Mouse (Mus musculus) brain, embryonic 14.5 days (tissue): ENCODE data around the gene Csdc2. TPM values are rescaled to one million over a fixed set of nuclear protein-coding genes. Genes with fewer than 3 reads are reported as not detected.

Source experiments
- DNase-seq: peaks from one replicate; pipeline ENCODE4 v3.0.0-alpha.2; 2011; ENCODE audit warnings: low read depth
- CTCF ChIP-seq: fragments of 200-500 bp; IDR thresholded peaks from 2 replicates; pipeline ENCODE4 v1.5.1; 2012; ENCODE audit warnings: inconsistent platforms, mild to moderate bottlenecking, moderate library complexity, borderline replicate concordance; ENCODE audit not compliant: insufficient read depth, insufficient read length; ENCODE audit errors: extremely low read depth
- POLR2A ChIP-seq: fragments of 200-500 bp; IDR thresholded peaks from 2 replicates; pipeline ENCODE4 v1.6.1; 2012; ENCODE audit warnings: mild to moderate bottlenecking, inconsistent platforms, borderline replicate concordance; ENCODE audit not compliant: poor library complexity, insufficient read depth, insufficient read length, severe bottlenecking; ENCODE audit errors: extremely low read depth
- polyA plus RNA-seq: library from polyadenylated mRNA; depleted of rRNA; stranded (reverse); fragments of >200 nt; gene quantifications from 2 replicates; pipeline ENCODE4 v1.2.3, GENCODE M21; 2012

Gene Csdc2
- polyA plus RNA-seq, 1 experiment: 128 TPM

DNA sequence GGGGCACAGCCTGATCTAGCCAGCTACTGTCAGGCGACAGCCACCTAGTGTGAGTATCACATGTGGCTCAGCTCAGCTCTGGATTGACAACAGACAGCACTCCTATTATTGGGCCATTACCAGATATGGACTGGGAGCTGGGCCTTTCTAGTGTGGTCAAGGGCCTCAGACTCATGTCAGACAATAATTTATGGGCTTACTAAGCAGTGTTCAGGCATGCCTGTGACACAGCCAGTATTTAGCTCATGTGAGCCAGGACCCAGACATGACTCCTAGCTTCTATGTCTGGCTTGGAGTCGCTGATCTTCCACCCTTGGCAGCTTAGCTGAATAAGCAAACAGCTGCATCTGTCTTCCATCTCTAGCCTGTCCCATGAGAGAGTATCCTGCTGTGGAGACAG is 24.1 kb upstream of the Csdc2 start:
- DNase-seq: no peak
- TF ChIP-seq POLR2A (no peak), CTCF (no peak)

DNA sequence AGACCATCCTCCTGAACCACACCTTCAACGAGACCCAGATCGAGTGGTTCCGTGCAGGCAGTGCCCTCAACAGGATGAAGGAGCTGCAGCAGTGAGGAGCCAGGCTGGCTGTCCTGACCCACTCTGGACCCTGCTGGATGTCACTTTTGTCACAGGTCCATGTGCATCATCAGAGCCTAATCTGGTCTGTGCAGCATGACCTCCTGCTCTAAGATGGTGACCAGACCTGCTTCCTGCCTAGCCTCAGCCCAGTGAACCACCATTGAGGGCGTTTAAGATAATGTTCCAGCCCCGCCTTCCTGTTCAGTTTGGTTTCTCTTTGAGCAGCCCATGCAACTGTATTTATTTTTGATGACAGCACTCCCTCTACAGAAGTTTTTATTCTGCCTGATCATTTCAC is 21.9 kb upstream of the Csdc2 start:
- DNase-seq: no peak
- TF ChIP-seq CTCF (no peak), POLR2A (no peak)

DNA sequence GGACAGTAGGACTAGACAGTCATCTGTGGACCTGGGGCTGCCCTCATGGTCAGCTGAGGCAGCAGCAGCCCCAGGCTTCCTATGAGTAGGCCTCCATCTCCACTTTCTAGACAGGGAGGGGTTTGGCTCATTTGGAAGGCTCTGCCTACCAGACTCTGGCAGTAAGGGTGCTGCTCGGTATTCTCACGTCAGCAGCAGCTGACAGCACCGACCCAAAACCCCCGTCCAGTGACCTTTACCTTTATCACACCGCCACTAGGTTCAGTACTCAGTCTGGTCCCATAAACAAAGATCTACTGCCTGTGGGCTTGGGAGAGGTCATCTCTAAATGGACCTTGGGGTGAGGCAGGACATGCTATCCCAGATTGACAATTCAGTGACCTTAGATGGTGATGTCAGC is 20.9 kb upstream of the Csdc2 start:
- no peak for DNase-seq
- no peak for TF ChIP-seq POLR2A
- TF ChIP-seq CTCF: no peak

DNA sequence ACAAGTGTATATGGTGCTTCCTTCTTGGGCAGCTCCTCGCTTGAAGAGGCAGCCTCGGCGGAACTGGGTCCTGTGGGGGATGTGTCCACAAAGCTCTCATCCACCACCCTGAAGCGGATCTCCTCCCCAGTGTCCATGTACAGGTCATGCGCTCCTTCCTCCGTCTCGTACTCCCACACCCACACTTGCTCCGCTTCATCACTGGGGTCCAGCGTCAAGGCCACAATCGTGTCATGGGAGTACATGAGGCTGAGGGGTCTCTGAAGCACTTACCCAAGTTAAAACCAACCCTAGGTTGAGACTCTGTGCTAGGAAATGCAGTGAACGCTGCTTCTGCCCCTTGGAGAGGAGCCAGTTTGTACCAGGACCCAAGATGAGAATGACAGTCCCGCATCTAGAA is 19.4 kb upstream of the Csdc2 start:
- no peak for TF ChIP-seq CTCF
- TF ChIP-seq POLR2A: no peak
- DNase-seq: no peak

DNA sequence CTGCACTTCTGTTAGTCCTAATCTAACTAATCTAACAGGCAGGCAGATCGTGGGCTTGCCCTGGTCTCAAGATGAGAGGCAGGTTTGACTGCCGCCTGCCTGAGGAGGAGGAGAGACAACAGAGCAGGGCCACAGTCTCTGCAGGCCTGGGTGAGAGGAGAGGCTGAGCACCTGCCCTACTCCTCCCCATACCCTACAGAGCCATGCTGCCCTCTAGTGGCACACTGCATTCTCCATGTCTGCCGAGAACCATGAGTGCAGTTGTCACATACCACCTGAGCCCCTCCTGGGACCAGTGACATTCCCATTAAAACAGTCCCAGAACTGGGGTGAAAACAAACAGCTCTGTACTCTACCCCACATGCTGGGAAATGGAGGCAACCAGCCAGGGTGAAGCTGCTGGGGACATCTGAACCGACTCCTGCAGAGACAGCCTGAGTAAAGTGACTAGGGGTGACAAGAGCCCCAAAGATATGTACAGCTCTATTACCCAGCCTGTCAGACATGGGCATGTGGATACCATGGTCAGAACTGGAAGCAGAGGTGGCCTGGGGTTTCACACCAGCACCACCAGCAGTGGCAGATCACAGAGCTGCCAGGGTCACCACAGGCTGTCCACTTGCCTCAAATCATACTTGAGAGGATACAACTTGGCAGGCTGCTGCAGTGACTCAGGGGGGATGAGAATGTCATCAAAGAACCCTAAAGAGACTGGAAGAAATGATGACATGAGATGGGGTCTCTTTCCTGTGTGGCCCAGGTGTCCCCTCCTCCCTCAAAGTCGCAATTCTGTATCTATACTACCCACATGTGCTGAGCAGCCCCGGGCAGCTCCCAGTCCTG is 18.7 kb upstream of the Csdc2 start:
- TF ChIP-seq POLR2A: no peak
- TF ChIP-seq CTCF: peak; percentile 82
- peak; percentile 64 for DNase-seq

DNA sequence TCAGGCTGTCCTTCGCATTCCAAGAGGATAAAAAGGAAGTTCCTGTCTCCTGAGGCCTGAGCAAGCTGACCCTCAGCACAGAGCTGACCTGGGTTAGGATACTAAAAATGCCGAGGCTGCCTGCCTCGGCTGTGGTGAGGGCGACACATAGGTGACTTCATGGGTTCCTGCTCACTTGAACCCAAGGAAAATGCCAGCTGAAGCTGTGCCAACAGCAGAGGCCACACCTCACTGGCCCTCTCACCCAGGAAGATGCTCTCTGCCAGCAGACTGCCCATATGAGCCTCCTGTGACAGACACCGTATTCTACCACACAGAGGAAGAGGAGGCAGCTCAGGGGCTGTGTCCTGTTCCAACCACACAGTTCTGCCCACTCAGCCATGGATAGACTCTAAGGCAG is 17.5 kb upstream of the Csdc2 start:
- no peak for DNase-seq
- TF ChIP-seq CTCF: no peak
- TF ChIP-seq POLR2A: no peak

DNA sequence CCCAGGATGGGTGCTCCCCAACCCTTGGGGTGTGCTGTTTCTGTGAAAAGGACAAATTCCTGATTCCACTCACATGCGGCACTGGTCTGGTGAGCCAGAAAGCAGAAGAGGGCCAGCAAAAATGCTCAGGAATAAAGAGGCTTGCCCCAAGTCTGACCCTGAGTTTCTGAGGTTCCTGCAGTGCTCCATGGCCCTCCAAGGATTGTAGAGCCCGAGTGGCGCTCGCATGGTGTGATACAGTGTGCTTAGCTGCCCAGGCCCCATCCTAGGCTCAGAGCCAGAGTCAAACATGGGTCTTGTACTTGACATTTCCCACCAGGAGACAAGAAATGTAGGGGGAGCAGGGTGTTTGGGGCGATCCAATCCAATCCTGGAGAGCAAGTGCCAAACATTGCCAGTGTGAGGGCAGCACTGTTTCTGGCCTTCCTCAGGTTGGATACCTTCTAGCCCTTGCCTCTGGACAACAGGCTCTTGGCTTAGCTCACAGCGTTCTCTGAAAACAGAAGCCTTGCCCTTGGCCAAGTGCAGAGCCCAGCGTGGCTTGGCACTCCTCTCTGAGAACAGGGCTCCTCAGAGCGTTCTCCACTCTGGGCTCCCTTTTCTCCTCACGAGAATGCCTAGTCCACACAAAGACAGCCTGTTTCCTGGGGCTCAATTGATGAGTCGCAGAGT is 15.9 kb upstream of the Csdc2 start:
- TF ChIP-seq CTCF: no peak
- TF ChIP-seq POLR2A: no peak

DNA sequence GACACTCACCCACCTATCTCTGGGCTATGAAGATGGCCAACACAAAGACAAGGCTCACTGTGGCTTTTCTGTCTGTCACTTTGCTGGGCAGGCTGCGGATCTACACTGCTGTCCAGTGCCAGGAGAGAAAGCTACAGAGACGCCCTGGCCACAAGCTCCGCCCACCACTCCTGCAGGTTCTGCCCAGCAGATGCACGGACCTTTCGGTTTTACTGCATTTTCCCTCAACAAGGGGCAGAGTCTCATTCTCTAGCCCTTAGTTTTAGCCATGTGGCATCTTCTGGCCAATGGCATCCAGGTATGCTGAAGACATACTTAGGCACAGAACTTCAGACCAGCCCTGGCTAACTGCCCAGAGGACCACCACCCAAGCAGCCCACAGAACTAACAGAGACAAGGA is 15.3 kb upstream of the Csdc2 start:
- TF ChIP-seq POLR2A (no peak), CTCF (no peak)
- no peak for DNase-seq

More for the DNA sequence above, 15.9 kb upstream of the Csdc2 start:
- DNase-seq: peak; percentile 25

DNA sequence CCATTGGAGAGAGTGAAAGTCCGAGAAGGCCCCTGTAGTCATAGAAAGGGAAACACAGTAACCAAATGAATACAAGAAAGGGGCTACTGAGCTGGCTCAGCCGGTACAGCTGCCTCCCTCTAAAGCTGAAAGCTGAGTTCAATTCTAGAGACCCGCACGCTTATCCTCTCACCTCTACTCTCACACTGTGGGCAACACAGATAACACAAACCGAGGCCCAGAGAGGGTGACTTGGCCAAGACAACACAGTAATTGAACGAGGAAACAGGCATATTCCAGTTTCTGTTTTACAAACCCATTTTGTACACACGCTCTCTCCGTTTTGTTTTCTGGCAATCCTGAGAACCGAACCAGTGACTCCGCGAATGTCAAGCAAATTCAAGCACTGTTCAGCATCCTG is 11.6 kb upstream of the Csdc2 start:
- TF ChIP-seq POLR2A: no peak
- no peak for TF ChIP-seq CTCF
- DNase-seq: no peak

DNA sequence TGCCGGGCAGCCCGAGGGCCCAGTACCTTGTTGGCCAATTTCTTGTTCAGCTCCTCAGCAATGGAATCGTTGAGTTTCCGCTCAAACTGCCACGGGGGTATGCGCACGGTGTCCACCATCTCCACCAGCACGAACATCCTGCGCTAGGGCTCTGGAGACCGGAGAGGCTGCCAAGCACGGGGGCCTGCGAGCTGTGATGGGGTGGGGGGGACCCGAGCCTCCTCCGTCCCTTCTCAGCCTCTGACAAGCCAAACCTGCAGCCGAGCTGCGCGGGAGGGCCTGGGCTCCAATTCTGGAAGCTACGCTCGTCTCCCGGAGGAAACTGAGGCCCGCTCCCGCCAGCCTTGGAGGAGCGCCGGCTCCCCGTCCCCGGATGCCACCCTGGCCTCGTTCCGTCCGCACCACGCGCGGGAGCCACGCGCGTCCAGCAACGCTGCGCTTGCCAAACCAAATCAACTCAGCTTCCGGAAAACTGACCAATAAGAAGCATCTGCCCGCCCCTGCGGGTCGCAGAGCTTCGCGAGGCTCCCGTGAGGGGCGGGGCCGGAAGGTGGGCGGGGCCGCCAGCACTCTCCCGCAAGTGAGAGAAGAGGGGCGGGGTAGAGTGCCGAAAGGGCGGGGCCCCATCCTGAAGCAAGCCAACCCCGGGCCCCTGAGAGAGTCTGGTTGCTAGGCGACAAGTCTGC is 10.7 kb upstream of the Csdc2 start, which contains the start of gene Polr3h:
Gene Polr3h, minus strand, starts transcription at position 481 of the 686 bp plus-strand sequence.
- TF ChIP-seq POLR2A (0 out of 2 replicates have a peak, but pooled peaks have one; percentile 30), CTCF (no peak)
- peak; percentile 99 for DNase-seq

DNA sequence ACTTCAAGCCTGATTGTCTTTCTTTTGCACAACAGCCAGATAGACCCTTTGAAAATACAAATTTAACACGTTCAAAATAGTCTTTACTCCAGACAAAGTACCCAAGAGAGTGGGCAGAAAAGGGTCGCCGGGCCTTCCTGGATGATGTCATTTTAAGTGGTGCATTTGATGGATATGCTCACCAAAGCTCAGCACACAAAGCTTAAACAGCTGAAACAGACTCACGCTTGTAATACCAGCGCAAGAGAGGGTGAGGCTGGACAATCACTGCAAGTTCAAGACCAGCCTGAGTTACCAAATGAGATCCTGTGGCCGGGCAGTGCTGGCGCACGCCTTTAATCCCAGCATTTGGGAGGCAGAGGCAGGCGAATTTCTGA is 10.1 kb upstream of the Csdc2 start:
- no peak for DNase-seq
- TF ChIP-seq POLR2A: no peak
- no peak for TF ChIP-seq CTCF

DNA sequence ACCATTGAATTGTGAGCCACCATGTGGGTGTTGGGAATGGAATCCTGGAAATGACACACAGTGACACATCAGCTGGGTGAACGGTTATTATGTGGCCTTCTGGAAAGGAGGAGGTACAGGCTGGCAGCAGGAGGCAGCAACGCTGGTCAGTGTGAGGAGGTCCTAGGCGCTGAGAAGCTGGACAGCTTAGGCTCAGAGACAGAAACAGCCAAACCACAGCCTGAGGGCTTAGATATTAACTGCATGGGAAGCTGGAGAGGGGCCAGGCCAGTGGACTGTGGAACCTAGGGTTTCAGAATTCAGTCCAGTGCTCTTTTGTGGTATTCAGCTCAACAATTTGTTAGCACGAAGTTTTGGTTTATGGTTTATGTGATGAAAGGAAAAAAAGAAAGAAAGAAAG is 8.8 kb upstream of the Csdc2 start:
- TF ChIP-seq CTCF: no peak
- no peak for TF ChIP-seq POLR2A
- peak; percentile 66 for DNase-seq
